Mouse (Mus musculus): Measurements from ENCODE around the gene Rasgrf1.
A peak's percentile ranks its signal among the peaks of the same experiment; 100 is the strongest.

Rasgrf1 gene

GRCm38 (mm10) chr9:89970886-89971486, 61.3 kb downstream of the Rasgrf1 start:
- no peak for DNase-seq (ENCODE audit: low read depth)

DNA sequence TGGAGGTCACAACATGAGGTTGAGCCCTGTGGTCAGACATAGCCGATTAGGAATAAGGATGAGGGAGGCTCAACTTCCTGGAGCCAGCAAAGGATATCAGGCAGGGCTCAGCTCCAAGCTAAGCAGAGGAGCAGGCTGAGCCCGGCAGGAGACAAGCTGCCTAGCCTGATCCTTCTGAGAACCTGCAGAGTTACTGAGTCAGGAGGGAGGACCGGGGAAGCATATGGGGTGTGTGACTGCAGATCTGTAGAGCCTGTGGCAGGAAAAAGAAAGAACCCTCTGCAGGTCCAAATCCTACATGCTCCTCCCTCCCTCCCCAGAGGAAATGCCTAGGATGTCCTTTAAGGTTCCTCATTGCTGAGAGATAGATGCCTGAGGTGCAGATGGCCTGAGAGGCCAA, 62.6 kb downstream of the Rasgrf1 start:
- DNase-seq (ENCODE audit: low read depth): no peak

GRCm38 (mm10) chr9:89973856-89974255, 64.1 kb downstream of the Rasgrf1 start:
- peak; percentile 56 for DNase-seq (ENCODE audit: low read depth)

GRCm38 (mm10) chr9:89974463-89974931, 64.8 kb downstream of the Rasgrf1 start:
- DNase-seq (ENCODE audit: low read depth): no peak

- no peak for DNase-seq (ENCODE audit: low read depth)
Observed at GRCm38 (mm10) chr9:89976366-89976940, 66.7 kb downstream of the Rasgrf1 start.

GRCm38 (mm10) chr9:89979248-89979647, 69.5 kb downstream of the Rasgrf1 start:
- no peak for DNase-seq (ENCODE audit: low read depth)

DNA sequence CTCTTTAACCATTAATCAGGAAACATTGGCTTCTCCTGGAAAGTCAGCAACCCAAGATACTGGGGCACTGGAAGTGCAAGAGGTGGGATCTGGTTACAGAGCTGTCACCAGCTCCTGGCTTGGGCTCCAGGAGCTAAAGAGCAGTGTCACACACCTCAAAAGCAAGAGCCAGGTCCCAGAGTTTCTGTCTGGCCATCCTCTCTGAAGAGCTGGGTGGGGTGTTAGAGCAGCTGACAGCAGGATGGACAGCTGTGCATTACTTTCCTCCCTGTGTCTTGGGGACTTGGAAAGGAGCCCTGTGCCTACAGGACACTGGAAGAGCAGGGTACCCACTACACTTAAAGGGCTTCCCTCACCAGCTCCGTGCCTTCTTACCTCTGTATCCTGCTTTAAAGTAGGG, 72.5 kb downstream of the Rasgrf1 start:
- no peak for DNase-seq (ENCODE audit: low read depth)

DNA sequence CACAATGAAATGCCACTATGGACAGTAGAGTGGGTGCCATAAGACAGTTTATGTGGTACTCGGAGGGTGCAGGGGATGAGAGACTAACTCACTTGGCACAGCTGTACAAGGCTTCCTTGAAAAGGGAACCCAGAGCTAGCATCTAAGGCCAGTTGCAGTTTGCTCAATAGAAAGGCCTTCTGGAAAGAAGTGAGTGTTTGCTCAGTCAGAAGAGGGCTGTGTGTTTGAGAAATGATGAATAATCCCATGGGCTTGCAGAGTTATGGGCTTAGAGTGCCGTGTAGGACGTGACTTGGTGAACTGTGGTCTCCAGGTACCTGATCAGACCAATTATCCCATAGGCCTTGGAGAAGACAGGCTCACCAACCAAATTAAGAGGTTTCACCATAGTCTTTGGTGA, 78.3 kb downstream of the Rasgrf1 start:
- DNase-seq (ENCODE audit: low read depth): no peak

- DNase-seq (ENCODE audit: low read depth): no peak
Observed at GRCm38 (mm10) chr9:89988811-89989528, 79.3 kb downstream of the Rasgrf1 start.

DNA sequence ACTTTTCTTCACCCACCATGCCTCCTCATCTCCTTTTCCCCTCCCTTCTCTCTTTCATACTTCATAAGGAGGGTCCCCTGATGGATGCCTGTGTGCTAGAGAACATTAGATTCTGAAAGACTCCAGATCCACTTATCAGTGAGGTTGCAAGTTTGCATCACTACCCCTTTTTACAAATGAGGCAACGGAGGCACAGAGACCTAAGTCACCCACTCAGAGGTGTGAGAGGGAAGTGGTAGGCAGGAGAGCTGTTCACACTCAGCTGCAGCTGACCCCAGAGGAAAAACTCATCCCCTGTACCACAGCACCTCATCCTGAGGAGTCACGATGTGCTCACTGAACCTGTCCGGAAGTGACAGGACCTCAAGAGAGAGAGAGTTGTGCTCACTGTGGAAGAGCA, 96.7 kb downstream of the Rasgrf1 start:
- no peak for DNase-seq (ENCODE audit: low read depth)

- no peak for DNase-seq (ENCODE audit: low read depth)
Observed at GRCm38 (mm10) chr9:90007094-90007493, 97.4 kb downstream of the Rasgrf1 start.

DNA sequence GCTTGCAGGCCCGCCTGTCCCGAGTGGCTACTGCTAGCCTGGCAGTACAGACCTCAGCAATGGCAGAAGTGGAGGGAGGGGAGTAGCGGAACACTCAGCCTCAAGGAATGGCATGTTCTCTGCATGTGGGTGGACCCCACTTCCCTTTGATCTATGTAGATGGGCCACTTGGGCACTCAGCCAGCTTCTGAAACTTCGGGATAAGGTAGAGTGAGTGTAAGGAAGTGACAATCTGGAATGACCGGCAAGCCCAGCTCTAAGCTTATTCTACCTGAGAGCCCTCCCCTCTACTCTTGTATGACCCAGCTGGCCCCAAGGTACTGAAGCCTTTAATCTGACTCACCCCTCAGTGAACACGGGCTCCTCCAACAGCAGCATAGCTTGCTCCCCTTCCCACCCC, 98.4 kb downstream of the Rasgrf1 start:
- DNase-seq (ENCODE audit: low read depth): no peak

DNA sequence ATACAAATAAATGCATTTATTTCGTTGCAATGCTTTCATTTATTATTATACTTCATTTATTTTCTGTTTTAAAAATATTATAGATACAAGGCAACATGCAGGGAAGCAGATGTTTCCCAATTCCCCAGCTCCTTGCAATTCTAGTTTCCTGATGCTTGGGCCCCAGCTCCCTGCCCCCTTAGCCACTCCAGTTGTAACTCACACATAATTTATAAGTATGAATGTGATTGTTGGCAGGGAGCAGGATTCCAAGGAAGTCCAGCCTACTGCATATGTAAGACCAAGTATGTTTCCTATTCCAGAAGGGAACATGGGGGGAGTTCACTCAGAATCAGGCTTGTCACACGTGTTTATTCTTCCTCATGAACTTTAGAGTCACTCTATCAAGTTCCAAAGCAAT, 102.1 kb downstream of the Rasgrf1 start:
- DNase-seq (ENCODE audit: low read depth): no peak

GRCm38 (mm10) chr9:90014649-90015048, 104.9 kb downstream of the Rasgrf1 start:
- no peak for DNase-seq (ENCODE audit: low read depth)

GRCm38 (mm10) chr9:90016204-90016603, 106.5 kb downstream of the Rasgrf1 start:
- DNase-seq (ENCODE audit: low read depth): no peak

GRCm38 (mm10) chr9:90020866-90021265, 111.2 kb downstream of the Rasgrf1 start:
- no peak for DNase-seq (ENCODE audit: low read depth)

DNA sequence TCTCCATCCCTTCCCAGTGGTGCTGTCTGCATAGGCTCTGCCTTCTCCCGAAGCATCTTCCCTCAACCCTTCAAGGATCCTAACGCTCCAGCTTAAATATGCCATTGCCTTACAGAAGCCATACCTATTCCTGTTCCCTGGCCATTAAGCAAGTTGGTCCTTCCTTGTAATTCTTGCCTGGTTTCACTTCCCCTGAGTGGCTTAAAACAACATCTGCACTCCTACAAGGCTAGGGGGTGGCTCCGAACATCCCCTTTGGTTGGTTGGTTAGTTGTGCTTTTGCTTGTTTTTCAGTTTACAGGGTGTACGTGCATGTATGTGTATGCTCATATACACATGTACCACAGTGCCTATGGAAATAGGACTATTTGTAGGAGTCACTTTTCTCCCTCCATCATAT, 111.7 kb downstream of the Rasgrf1 start:
- no peak for DNase-seq (ENCODE audit: low read depth)

GRCm38 (mm10) chr9:90027709-90028108, 118.0 kb downstream of the Rasgrf1 start:
- DNase-seq (ENCODE audit: low read depth): no peak

- DNase-seq (ENCODE audit: low read depth): no peak
Observed at GRCm38 (mm10) chr9:90033922-90034321, 124.2 kb downstream of the Rasgrf1 start.

DNA sequence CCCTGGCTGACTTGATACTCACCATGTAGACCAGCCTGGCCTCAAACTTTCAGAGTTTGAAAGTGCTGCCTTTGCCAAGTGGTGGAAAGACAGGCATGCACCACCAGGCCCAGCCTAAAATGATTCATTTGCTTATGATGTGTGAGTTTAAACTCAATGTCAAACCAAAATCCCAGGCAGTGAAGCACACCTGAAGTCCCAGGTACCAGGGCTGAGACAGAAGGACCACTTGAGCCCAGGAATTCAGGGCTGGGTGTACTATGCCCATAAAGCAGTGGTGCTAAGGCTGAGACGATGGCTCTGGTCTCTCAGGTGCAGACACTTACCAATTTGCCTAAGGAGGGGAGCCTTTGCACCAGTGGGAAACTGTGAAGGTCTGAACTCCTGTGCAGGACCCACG, 125.5 kb downstream of the Rasgrf1 start:
- DNase-seq (ENCODE audit: low read depth): no peak

GRCm38 (mm10) chr9:90035794-90036193, 126.1 kb downstream of the Rasgrf1 start:
- DNase-seq (ENCODE audit: low read depth): peak; percentile 68

- DNase-seq (ENCODE audit: low read depth): no peak
Observed at GRCm38 (mm10) chr9:90036313-90036712, 126.6 kb downstream of the Rasgrf1 start.

DNA sequence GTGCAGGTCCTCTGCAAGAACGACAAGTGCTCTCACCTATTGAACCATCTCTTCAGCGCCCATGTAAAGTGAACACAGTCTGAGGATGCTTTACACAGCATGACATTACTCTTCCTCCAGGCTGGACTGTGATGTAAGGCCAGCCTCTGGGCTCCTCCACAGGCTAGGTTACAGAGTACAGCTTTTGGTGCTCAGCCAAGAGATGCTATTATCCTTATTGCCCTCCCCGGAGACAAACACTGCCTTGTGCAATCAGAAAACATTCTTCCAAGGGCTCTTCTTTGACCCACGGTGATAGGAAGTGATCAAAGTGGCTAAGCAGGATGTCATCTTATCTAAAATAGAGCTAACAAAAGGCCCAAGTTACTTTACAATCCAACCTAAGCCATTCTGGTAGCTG, 128.8 kb downstream of the Rasgrf1 start:
- DNase-seq (ENCODE audit: low read depth): no peak
